Mouse (Mus musculus): Measurements from ENCODE around the gene Mthfsl. TPM values are rescaled to one million over a fixed set of nuclear protein-coding genes. Genes with fewer than 3 reads are reported as not detected.

Gene Mthfsl
- polyA plus RNA-seq, 1 experiment from 2014 or later, result 30.5 TPM

Other genes starting within 250 kb of the Mthfsl start
- 79.9 and 108 TPM in 2 replicates for gene Syncrip, start 237.7 kb downstream of the Mthfsl start, polyA plus RNA-seq (2016; fragmentation: Nextera tagmentation; extraction: Ambion mirVana)
- 7.6 and 9.0 TPM in 2 replicates for gene Zfp949, start 172.3 kb downstream of the Mthfsl start, polyA plus RNA-seq (2016; fragmentation: Nextera tagmentation; extraction: Ambion mirVana)
- 0.09 and 0.13 TPM in 2 replicates for gene Trim43a, start 139.4 kb downstream of the Mthfsl start, polyA plus RNA-seq (2016; fragmentation: Nextera tagmentation; extraction: Ambion mirVana)
- gene Bcl2a1d, start 11.6 kb upstream of the Mthfsl start, polyA plus RNA-seq (2016; fragmentation: Nextera tagmentation; extraction: Ambion mirVana), result 0.38 TPM in 1 of 2 replicates, not detected in the other
- 0.12 and 0.25 TPM in 2 replicates for gene Trim43c, start 118.9 kb upstream of the Mthfsl start, polyA plus RNA-seq (2016; fragmentation: Nextera tagmentation; extraction: Ambion mirVana)
- gene Bcl2a1a, start 236.6 kb upstream of the Mthfsl start, polyA plus RNA-seq (2016; fragmentation: Nextera tagmentation; extraction: Ambion mirVana), result not detected in 2 replicates

All from hindbrain, embryonic 10.5 days (tissue).